Mouse (Mus musculus): ENCODE data around the gene Atp9a.

DNA sequence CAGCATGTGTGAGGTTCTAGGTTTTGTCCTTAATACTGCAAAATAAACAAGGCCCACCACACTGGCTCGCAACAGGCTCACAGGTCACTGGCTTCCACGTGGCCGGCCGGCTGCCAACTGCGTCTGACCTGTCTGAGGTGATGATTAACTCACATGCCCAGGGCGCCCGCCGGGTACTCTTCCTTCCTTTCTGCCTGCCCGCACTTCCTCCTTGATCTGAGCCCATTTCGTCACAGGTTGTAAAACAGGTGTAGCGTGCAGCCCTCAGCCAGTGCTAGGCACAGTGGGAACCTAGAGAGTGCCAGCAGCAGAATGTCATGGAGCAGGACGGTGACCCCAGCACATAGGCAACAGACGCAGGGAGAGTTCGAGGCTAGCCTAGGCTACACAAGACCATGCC, 20.9 kb downstream of the Atp9a start:
- TF ChIP-seq CTCF (IDR thresholded peaks at IDR 0.05; ENCODE audit: extremely low read depth, insufficient read depth, low read length) (no peak), POLR2A (IDR thresholded peaks at IDR 0.05; ENCODE audit: extremely low read depth, insufficient read depth, low read length) (no peak)
